Mouse (Mus musculus): ENCODE results near the gene Lrtm2.

GRCm38 (mm10) chr6:119351656-119352055, 21.1 kb upstream of the Lrtm2 start:
- TF ChIP-seq CTCF (IDR thresholded peaks at IDR 0.05; ENCODE audit: borderline replicate concordance, extremely low read depth, insufficient read depth, insufficient read length): no peak
- no peak for TF ChIP-seq POLR2A (IDR thresholded peaks at IDR 0.05; ENCODE audit: borderline replicate concordance, extremely low read depth, insufficient read depth, insufficient read length, poor library complexity, severe bottlenecking)

Measured in brain, embryonic 14.5 days (tissue).